Mouse (Mus musculus) liver, embryonic 14.5 days (tissue): ENCODE results near the gene Nek7.

Experiments
- CTCF ChIP-seq: IDR thresholded peaks from 2 replicates; pipeline ENCODE4 v1.5.1; 2016; ENCODE audit warnings: antibody characterized with exemption, low read depth, control low read depth
- EP300 ChIP-seq: IDR thresholded peaks from 2 replicates; pipeline ENCODE4 v1.6.1; 2016; ENCODE audit warnings: antibody characterized with exemption, low read depth

- TF ChIP-seq CTCF = no peak
- no peak for TF ChIP-seq EP300
These were observed 3.9 kb upstream of the Nek7 start for GRCm38 (mm10) chr1:138623870-138624269.
